Mouse (Mus musculus) adrenal gland (tissue): Measurements from ENCODE around the gene Satb2.
"Not testable (repeated sequence)": the region's sequence is repeated elsewhere in the genome, so short reads cannot be mapped to it uniquely, and the experiment has no call there.

Experiments used
- intact Hi-C: fragments of 180-260 bp; cut with DNase I; formaldehyde crosslinking; loops from one replicate; pipeline ENCODE4 v1.15.1; 2025

Gene Satb2

DNA sequence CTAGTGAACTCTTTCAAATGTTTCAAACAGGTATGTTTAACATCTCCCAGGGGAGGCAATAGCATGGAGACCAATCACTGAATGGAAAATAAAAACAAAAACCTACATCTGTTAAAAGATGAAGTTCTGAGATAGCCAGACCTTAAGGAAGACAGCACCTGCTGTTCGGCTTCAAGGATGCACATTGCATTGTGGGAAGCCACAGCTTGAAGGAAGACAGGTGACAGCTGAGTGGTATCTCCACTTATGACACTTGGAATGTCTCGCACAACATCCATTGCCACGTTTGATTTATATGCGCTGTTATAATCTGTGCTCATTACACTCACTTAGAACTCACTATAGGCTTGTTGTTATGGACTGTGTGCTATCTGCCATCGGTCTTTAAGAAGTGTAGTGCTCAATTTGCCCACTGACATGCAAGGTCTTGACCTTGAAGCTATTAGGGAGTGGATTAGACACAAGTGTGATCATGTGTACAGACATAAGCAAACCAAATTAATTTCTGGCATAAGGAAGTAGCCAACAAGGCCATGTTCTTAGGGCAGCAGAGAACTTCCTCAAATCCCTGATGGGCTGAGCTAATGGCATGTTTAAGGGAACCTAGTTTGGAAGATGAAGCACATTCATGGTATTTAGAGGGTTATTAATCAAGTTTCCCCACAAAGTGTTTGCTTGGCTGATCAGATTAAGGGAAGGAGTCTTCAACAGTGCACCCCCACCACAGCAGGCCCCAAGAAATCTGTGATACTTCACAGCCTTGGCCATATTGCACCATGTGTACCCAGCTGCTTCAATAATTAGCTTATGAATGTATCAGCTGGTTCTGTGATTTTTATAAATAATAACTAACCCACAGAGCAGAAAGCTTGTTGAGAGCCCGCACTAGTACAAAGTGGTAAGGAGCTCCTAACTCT, 144.2 kb downstream of the Satb2 start:
- intact Hi-C loops: no loop called here

DNA sequence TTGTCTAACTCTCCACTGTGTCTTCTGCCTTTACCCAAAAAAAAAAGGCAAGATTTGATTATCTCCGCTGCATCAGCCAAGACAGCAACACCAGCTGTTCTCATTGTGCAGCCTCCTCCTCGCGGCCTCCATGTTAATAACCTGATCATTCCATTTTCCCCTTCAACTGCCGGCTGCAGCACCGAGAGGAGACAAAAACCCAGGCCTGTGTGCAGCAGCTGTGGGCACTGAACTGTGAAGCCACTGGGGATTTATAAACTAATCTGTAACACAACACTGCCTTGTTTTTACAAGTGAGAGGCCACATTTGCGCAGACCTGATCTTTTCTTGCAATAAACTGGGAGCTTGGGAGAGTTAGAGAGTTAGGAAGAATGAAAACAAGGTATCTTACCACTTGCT, 145.1 kb downstream of the Satb2 start:
- intact Hi-C loops: no loop called here

- intact Hi-C loops: no loop called here
Measured at GRCm38 (mm10) chr1:56832738-56833137, 145.7 kb downstream of the Satb2 start.

- intact Hi-C loops: no loop called here
Measured at GRCm38 (mm10) chr1:56822735-56823134, 155.7 kb downstream of the Satb2 start.

- intact Hi-C loops: no loop called here
Measured at GRCm38 (mm10) chr1:56822025-56822424, 156.4 kb downstream of the Satb2 start.

DNA sequence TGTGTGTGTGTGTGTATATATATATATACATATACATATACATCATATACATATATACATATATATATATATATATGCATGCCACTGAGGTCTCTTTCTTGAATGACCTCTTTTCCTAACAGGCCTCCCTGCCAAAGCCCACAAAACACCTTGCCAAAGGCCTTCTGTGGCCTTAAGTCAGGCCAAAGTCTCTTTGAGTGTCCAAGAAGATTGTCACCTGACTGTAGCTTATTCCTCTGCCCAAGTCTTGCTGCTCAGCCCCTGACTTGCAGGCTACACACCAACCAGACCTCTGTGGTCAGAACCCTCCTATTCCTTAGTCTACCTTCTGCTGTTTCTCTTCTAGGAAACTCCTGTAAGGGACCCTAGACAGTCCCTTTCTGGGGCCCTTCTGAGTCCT, 164.9 kb downstream of the Satb2 start:
- intact Hi-C loops: no loop called here

DNA sequence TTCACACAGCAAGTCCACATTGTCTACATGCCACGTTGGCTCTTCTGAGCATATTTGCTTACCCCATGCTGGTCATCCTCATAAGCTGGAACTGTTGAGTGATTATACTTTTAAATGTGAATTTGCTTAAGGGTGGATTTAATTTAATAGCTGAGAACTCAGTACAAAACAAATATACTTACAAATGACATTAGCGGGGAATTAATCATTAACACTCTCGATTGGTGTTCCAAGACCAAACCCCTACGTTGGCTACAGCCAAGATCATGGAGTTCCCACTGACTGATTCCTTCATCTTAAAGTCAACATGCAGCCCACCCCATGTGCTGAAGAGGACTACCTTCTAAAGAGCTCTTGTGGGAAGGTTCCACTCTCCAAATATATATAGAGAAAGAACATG, 165.5 kb downstream of the Satb2 start:
- intact Hi-C loops: no loop called here

DNA sequence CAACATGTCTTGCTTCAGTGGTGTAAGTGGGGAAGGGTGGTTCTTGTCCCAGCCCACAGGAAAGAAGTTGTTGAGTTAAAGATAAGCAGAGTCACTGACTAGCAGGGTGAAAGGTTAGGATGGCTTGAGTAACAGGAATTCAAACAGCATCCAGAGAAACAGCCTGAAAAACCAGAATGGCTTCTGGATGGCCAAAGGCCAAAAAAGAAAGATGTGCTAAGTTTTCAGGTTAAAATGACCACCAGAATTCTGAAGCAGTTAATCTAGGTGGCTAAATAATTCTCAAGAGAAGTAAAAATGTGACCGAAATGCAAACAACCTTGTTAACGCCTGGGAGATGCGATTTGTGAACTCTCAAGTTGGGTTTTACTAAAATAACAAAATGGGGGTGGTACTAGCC, 167.0 kb downstream of the Satb2 start:
- intact Hi-C loops: no loop called here

GRCm38 (mm10) chr1:56806006-56806405, 172.4 kb downstream of the Satb2 start:
- intact Hi-C loops: no loop called here

DNA sequence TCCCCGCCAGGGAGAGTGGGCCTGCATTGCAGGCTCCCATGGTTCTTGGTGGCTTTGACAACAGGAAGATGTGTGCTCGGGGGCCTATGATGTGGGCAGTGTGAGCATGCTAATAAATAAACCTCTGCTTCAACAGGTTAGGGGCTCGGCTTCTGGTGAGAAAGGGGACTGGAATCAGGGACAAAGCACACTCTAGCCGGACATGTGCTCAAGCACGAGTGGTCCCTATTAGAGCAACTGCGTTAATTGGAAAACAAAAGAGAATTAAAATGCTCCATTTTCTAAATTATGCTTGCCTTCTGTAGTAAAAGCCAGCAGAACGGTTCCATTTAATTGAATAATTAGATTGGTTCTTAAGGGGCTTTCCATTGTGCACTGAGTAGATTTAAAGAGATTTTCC, 177.8 kb downstream of the Satb2 start:
- intact Hi-C loops: no loop called here

DNA sequence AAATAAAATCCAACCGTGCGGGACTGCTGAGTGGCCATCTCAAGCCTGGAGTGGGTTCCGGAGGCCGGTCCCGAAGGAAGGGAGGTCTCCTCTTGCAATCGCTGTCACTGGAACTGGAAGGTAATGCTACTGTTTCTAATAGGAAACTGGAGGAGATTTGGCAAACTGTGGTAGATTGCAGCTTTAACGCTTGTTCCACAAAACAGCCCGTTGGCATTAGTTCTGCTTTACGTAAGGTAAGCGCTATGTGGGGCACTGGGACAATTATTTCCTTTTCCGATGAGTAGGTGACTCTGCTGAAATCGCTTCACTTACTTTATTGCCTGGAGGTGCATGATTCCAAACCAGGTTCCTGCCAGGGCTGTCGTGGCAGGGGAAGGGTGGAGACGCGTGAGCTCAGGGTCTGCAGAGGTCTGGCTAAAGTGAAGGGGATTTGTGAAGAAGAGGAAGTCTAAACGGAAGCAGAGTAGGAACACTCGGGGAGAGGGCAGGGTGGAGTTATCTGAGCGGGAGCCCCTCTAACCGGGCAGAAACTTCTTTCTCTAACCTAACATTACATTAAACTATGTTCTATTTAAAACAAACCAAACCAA, 183.3 kb downstream of the Satb2 start:
- intact Hi-C loops: no loop called here

DNA sequence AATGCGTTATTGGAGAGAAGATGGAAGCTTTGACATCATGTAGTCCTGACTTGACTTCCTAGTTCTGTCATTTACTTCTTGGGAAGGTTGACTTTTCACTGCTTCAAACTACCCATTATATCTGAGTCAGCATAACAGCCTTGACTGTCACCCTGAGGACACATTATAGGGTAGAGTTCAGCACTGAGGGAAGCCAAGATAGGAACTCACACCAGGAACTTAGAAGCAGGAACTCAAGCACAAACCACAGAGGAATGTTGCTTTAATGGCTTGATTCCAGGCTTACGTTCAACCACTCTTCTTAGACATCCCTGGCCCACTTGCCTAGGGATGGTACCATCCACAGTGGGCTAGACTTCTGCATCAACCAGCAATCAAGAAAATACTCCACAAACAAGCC, 188.8 kb downstream of the Satb2 start:
- intact Hi-C loops: no loop called here

DNA sequence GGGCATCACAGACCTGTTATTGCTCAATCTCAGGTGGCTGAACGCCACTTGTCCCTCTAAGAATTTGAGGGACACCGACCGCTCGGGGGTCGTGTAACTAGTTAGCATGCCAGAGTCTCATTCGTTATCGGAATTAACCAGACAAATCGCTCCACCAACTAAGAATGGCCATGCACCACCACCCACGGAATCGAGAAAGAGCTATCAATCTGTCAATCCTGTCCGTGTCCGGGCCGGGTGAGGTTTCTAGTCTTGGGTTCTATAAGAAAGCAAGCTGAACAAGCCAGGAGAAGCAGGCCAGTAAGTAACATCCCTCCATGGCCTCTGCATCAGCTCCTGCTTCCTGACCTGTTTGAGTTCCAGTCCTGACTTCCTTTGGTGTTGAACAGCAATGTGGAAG, 196.3 kb downstream of the Satb2 start:
- intact Hi-C loops: not testable (repeated sequence)

- intact Hi-C loops: no loop called here
Measured at GRCm38 (mm10) chr1:56764205-56764604, 214.2 kb downstream of the Satb2 start.

GRCm38 (mm10) chr1:56761512-56761911, 216.9 kb downstream of the Satb2 start:
- intact Hi-C loops: no loop called here

GRCm38 (mm10) chr1:56753283-56753682, 225.2 kb downstream of the Satb2 start:
- intact Hi-C loops: no loop called here

DNA sequence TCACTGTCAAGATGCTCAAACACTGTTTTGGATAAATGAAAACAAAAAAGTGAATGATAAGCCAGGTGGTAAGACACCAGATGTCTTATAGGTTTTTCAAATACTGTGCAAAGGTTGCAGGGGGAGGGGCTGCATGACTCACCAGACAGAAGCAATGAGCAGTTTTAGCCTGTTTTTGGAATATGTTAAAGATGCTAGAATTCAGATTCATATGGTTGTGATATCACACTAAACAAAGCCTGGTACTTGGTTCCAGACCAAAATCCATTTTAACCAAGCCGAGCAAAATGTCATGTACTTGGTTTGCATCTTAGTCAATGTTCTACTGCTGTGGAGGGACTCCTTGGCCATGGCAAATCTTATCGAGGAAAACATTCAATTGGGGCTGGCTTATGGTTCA, 227.8 kb downstream of the Satb2 start:
- intact Hi-C loops: no loop called here

GRCm38 (mm10) chr1:56749629-56750311, 228.7 kb downstream of the Satb2 start:
- intact Hi-C loops: no loop called here

DNA sequence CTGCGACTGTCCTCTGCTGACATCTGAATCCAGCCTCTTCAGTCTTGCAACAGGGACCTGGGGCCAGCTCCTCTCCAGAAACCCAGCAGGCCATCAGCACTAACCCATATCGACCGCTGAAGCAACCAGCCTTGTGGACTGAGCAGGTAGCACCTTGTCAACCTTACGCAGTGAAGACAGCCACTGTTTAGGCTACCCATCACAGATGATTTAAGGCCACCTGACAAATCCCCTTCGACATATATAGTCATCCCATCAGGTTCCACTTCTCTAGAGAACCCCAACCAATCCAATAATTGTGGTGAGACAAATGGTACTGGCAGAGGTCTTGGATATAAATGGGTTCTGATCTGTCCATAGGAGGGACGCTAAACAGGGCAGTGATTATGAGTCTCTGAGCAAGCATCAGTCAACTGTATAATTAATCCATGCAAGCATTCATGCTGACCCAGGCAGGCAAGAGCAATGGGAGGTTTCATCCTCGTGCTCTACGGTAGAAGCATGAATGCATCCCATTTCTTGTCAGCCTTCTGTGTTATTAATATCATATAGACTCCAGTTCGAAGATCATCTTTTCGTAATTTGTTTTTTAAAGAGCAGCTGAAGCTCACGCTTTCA, 229.5 kb downstream of the Satb2 start:
- intact Hi-C loops: no loop called here
